Mouse (Mus musculus): ENCODE data around the gene Gtf2h5. TPM values are rescaled to one million over a fixed set of nuclear protein-coding genes. Genes with fewer than 3 reads are reported as not detected.

Gene Gtf2h5
- 49.9 TPM for polyA plus RNA-seq (2014; fragmentation: Illumina TruSeq; extraction: RNeasy Lipid Tissue Mini Kit (QIAGEN cat#74804); ENCODE audit: low read depth, low replicate concordance)

GRCm38 (mm10) chr17:6079287-6080122 lies at the start of gene Gtf2h5, which contains the start of gene Serac1:
Gene Gtf2h5, plus strand, starts transcription at chr17:6079786.
Gene Serac1, minus strand, starts transcription at chr17:6079741.

DNA sequence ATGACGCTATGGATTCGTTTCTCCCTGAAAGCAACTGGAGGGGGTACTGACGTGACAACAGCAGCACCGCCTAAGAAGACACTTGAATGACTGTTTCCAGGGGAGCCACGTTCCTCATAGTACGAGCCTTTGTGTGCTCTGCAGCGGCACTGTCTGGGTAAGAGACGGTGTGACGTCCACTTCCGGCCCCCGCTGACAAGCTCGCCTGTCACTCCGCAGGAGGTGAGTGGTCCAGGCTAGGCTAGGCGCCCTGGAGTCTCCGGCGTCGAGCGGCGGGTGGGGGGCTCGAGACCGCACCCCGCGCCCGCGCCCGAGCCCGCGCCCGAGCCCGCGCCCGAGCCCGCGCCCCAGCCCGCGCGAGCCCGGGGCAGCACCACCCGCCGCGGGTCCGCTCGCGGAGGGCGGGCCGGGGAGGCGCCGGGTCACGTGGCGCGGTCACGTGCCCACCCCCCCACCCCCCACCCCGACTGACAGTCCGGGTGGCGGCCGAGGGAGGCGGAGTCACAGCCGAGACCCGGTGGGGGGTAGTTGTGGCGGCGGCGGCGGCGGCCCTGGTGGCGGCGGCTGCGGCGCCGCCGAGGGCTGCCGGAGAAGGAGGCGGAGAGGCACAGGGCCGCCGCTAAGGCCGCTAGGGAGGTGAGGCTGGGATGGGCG lies 26.9 kb downstream of the Gtf2h5 start, which contains the start of gene Tulp4:
Gene Tulp4, plus strand, starts transcription at position 77 of the 654 bp plus-strand sequence.

Other genes starting within 250 kb of the Gtf2h5 start
- gene Snx9, start 238.5 kb upstream of the Gtf2h5 start, polyA plus RNA-seq (2014; fragmentation: Illumina TruSeq; extraction: RNeasy Lipid Tissue Mini Kit (QIAGEN cat#74804); ENCODE audit: low read depth, low replicate concordance): 43.7 TPM
- gene Synj2, start 138.5 kb upstream of the Gtf2h5 start, polyA plus RNA-seq (2014; fragmentation: Illumina TruSeq; extraction: RNeasy Lipid Tissue Mini Kit (QIAGEN cat#74804); ENCODE audit: low read depth, low replicate concordance): 3.4 TPM
- gene Serac1, start within 50 bp of the Gtf2h5 start, polyA plus RNA-seq (2014; fragmentation: Illumina TruSeq; extraction: RNeasy Lipid Tissue Mini Kit (QIAGEN cat#74804); ENCODE audit: low read depth, low replicate concordance): 4.7 TPM
- gene Tulp4, start 26.7 kb downstream of the Gtf2h5 start, polyA plus RNA-seq (2014; fragmentation: Illumina TruSeq; extraction: RNeasy Lipid Tissue Mini Kit (QIAGEN cat#74804); ENCODE audit: low read depth, low replicate concordance): 69.2 TPM
- 18.4 TPM for gene Tmem181a, start 177.1 kb downstream of the Gtf2h5 start, polyA plus RNA-seq (2014; fragmentation: Illumina TruSeq; extraction: RNeasy Lipid Tissue Mini Kit (QIAGEN cat#74804); ENCODE audit: low read depth, low replicate concordance)
- gene Dynlt1a, start 237.7 kb downstream of the Gtf2h5 start, polyA plus RNA-seq (2014; fragmentation: Illumina TruSeq; extraction: RNeasy Lipid Tissue Mini Kit (QIAGEN cat#74804); ENCODE audit: low read depth, low replicate concordance): 1.5 TPM